Mouse (Mus musculus): ENCODE results near the gene Nop2. TPM values are rescaled to one million over a fixed set of nuclear protein-coding genes. Genes with fewer than 3 reads are reported as not detected.

Nop2 gene
- polyA plus RNA-seq, 1 experiment from 2014 or later = 56.6 TPM

DNA sequence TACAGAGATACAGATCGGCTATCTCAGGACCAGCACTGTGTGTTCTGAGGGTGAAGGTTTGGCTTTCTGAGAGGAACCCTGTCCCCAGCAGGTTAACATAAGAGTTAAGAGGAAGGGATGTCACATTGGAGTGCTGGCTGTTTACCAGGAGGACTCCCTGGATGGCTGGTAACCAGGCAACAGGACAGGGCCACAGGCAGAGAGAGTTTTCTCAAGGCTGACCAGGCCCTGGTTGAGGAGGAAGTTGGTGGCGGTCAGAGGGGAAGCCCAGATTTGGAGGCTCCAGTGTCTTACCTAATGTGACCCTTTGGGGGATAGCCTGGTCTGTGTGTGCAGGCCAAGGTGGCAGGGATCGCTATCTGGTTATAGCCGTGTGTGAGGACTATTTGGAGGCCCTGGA is 15.1 kb downstream of the Nop2 start:
- peaks cover 9% of the 10 kb centered on the region; the same call in 1 of the 2 replicates for H3K36me3 ChIP-seq (ENCODE audit: control insufficient read depth, insufficient read depth, low read length)
- no peaks in the 10 kb centered on the region for H3K9me3 ChIP-seq (replicated peaks; ENCODE audit: control insufficient read depth, low read length)
- H3K4me1 ChIP-seq (ENCODE audit: control insufficient read depth, insufficient read depth, low read length) = peaks cover 18% of the 10 kb centered on the region
- no peak overlapping the region; the same call in 1 of the 2 replicates for H3K27ac ChIP-seq (ENCODE audit: low read length)
- no peak for ATAC-seq (ENCODE audit: insufficient read depth, low FRiP score)
- H3K9ac ChIP-seq (ENCODE audit: low read length) = peak overlapping the region; percentile 32; the same call in 1 of the 2 replicates
- no peak overlapping the region; the same call in 1 of the 2 replicates for H3K4me3 ChIP-seq (replicated peaks; ENCODE audit: low read length)
- H3K27me3 ChIP-seq (ENCODE audit: control insufficient read depth, insufficient read depth, low read length) = no peaks in the 10 kb centered on the region
- peak overlapping the region; percentile 77 for H3K4me2 ChIP-seq (ENCODE audit: low read depth, low read length)
- WGBS = 75% methylated on average over 4 of the region's 4 CpGs

DNA sequence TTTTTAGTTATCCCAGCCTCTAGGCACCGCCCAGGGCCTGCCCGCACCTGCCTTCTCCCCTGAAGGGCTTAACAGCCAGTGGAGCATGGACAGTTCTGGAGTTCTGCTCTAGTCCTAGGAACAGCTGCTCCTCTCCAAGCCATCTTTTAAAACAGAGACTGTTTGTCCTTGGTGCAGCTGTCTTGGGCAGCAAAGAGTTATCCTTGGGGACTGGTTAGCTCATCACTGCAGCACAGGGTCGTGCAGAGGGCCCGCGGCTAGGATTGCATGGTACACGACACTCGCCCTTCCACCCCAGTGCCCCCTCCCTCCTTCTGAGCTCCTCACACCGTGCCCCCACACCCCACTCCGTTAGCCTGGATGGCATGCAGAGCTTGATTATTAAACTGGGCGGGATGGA is 15.6 kb downstream of the Nop2 start:
- Histone ChIP-seq H3K4me3 (replicated peaks; ENCODE audit: low read length) (no peak overlapping the region), H3K36me3 (ENCODE audit: control insufficient read depth, insufficient read depth, low read length) (peaks cover 5% of the 10 kb centered on the region; the same call in 1 of the 2 replicates), H3K4me2 (ENCODE audit: low read depth, low read length) (peak overlapping the region; percentile 77), H3K4me1 (ENCODE audit: control insufficient read depth, insufficient read depth, low read length) (peaks cover 18% of the 10 kb centered on the region), H3K27me3 (ENCODE audit: control insufficient read depth, insufficient read depth, low read length) (no peaks in the 10 kb centered on the region), H3K9ac (ENCODE audit: low read length) (peak overlapping the region; percentile 32; the same call in 1 of the 2 replicates), H3K27ac (ENCODE audit: low read length) (no peak overlapping the region), H3K9me3 (replicated peaks; ENCODE audit: control insufficient read depth, low read length) (no peaks in the 10 kb centered on the region)
- ATAC-seq (ENCODE audit: insufficient read depth, low FRiP score) = no peak
- whole genome bisulfite sequencing = 57% methylated on average over 10 of the region's 10 CpGs

DNA sequence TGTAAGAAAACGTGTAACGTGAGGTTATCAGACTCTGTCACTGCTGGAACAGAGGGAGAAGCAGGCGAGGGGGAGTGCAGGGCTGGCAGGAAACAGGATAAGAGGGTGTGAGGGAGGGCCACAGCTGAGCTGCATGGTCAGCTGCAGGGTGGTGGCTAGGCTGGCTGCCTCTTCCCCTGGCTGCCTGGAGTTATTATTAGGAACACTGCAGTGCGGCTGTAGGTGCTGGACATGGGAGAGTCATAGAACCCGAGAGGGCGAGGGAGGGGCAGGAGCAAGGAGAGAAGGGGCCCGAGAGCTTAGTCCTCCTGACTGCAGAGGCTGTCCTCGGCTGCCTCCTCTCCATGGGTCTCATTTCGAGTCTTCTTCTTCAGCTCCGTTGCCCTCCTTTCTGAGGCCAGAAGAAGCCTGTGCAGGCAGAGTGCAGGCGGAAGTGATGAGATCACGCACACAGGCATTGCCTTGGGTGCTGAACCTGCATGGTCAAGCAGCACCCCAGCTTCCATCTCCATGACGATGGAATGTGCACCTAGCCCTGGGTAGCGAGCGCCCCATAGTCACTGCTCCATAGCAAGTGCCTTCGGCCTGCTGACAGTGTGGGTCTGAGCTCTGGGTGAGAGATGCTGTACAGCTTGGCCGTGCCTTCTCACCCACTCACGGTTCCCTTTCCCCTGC is 16.7 kb downstream of the Nop2 start:
- no peaks in the 10 kb centered on the region for H3K27me3 ChIP-seq (ENCODE audit: control insufficient read depth, insufficient read depth, low read length)
- no peak overlapping the region for H3K4me2 ChIP-seq (ENCODE audit: low read depth, low read length)
- peak overlapping the region; percentile 43; the same call in 1 of the 2 replicates for H3K9ac ChIP-seq (ENCODE audit: low read length)
- peaks cover 18% of the 10 kb centered on the region for H3K4me1 ChIP-seq (ENCODE audit: control insufficient read depth, insufficient read depth, low read length)
- H3K36me3 ChIP-seq (ENCODE audit: control insufficient read depth, insufficient read depth, low read length) = 0 out of 2 replicates have a peak, but pooled peaks cover 3% of the 10 kb centered on the region
- H3K9me3 ChIP-seq (replicated peaks; ENCODE audit: control insufficient read depth, low read length) = no peaks in the 10 kb centered on the region
- H3K4me3 ChIP-seq (replicated peaks; ENCODE audit: low read length) = no peak overlapping the region
- H3K27ac ChIP-seq (ENCODE audit: low read length) = peak overlapping the region; percentile 28; the same call in 1 of the 2 replicates
- 55% methylated on average over 18 of the region's 18 CpGs for WGBS
- ATAC-seq (ENCODE audit: insufficient read depth, low FRiP score) = no peak

DNA sequence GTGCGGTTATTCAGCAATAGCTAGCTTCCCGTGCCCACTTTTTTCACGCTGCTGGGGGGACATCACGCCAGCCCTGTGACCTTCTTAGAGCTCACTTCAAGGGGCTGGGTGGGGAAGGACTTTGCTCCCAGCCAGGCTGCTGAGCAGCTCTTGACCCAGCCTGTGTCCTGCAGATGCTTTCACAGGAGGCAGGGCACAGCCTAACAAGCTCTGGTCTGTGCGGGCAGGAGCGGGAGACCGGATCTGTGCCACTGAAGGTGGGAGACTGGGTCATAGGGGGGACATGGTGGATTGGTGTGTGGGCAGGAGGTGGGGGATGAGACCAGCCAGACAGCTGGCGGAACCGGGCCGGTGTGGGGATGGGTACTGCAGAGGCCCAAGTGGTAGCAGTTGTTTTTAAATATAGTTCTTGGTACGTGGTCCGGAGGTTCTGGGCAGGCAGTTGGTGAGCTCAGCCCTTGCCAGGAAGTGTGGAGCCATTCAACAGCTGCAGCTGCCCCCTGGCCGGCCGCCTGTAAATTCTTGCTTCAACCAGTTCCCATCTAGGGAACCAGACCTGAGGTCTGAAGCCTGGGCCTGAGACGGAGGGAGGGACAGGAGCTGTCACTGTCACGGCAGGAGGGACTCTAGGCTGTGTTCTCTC is 17.3 kb downstream of the Nop2 start:
- Histone ChIP-seq H3K9me3 (replicated peaks; ENCODE audit: control insufficient read depth, low read length) (no peaks in the 10 kb centered on the region), H3K27ac (ENCODE audit: low read length) (no peak overlapping the region; the same call in 1 of the 2 replicates), H3K36me3 (ENCODE audit: control insufficient read depth, insufficient read depth, low read length) (0 out of 2 replicates have a peak, but pooled peaks cover 3% of the 10 kb centered on the region), H3K4me3 (replicated peaks; ENCODE audit: low read length) (no peak overlapping the region), H3K4me1 (ENCODE audit: control insufficient read depth, insufficient read depth, low read length) (peaks cover 18% of the 10 kb centered on the region), H3K4me2 (ENCODE audit: low read depth, low read length) (no peak overlapping the region), H3K9ac (ENCODE audit: low read length) (peak overlapping the region; percentile 43), H3K27me3 (ENCODE audit: control insufficient read depth, insufficient read depth, low read length) (no peaks in the 10 kb centered on the region)
- 73% methylated on average over 16 of the region's 16 CpGs for WGBS
- no peak for ATAC-seq (ENCODE audit: insufficient read depth, low FRiP score)

DNA sequence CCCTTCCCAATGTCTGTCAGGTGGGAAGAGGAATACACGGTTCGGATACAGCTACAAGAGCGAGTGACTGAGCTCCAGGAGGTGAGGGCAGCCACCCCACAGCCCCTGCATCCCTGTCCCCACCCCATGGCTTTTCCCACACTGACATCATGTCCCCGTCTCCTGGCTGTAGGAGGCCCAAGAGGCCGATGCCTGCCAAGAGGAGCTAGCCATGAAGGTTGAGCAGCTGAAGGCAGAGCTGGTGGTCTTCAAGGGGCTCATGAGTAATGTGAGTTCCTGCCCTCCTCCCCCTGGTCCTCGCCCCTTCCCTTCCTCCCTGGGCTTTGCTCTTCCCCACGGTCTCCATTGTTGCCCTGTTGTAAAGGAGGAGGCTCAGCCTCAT is 17.9 kb downstream of the Nop2 start:
- H3K4me2 ChIP-seq (ENCODE audit: low read depth, low read length) = no peak overlapping the region
- peaks cover 18% of the 10 kb centered on the region for H3K4me1 ChIP-seq (ENCODE audit: control insufficient read depth, insufficient read depth, low read length)
- H3K27me3 ChIP-seq (ENCODE audit: control insufficient read depth, insufficient read depth, low read length) = no peaks in the 10 kb centered on the region
- 78% methylated on average over 7 of the region's 7 CpGs for WGBS
- H3K9me3 ChIP-seq (replicated peaks; ENCODE audit: control insufficient read depth, low read length) = no peaks in the 10 kb centered on the region
- H3K27ac ChIP-seq (ENCODE audit: low read length) = no peak overlapping the region; the same call in 1 of the 2 replicates
- no peak overlapping the region for H3K9ac ChIP-seq (ENCODE audit: low read length)
- H3K4me3 ChIP-seq (replicated peaks; ENCODE audit: low read length) = no peak overlapping the region
- H3K36me3 ChIP-seq (ENCODE audit: control insufficient read depth, insufficient read depth, low read length) = 0 out of 2 replicates have a peak, but pooled peaks cover 3% of the 10 kb centered on the region
- ATAC-seq (ENCODE audit: insufficient read depth, low FRiP score) = no peak

DNA sequence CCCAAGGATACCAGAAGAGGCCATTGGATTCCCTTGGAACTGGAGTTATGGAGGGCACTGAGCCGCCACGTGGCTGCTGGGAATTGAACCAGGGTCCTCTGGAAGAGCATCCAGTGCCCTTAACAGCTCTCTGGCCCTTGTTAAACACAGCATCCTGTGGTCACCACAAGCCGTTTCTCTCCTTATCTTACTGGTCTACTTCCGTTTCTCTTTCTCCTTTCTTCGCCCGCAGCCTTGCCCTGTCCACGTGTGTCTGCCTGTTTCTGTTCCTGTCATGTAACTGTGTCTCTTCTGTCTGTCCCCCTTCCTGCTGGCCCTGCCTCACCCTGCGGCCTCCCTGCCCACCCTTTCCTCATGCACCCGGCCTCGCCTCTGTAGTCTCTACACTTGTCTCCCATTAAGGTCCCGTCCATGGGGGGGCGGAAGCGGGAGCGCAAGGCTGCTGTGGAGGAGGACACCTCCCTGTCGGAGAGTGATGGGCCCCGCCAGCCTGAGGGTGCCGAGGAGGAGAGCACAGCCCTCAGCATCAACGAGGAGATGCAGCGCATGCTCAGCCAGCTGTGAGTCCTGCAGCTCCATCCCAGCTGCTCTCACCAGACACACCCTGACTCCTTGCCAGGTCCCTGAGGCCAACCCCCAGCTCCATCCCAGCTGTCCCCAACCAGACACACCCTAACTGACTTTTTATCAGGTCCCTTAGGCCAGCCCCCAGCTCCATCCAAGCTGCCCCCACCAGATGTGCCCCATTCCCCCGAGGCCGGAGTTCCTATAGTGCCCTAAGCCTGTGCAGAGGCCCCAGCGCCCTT is 20.7 kb downstream of the Nop2 start:
- Histone ChIP-seq H3K9me3 (replicated peaks; ENCODE audit: control insufficient read depth, low read length) (no peaks in the 10 kb centered on the region), H3K27me3 (ENCODE audit: control insufficient read depth, insufficient read depth, low read length) (no peaks in the 10 kb centered on the region), H3K4me3 (replicated peaks; ENCODE audit: low read length) (no peak overlapping the region), H3K36me3 (ENCODE audit: control insufficient read depth, insufficient read depth, low read length) (0 out of 2 replicates have a peak, but pooled peaks cover 3% of the 10 kb centered on the region), H3K27ac (ENCODE audit: low read length) (no peak overlapping the region), H3K9ac (ENCODE audit: low read length) (no peak overlapping the region), H3K4me2 (ENCODE audit: low read depth, low read length) (no peak overlapping the region), H3K4me1 (ENCODE audit: control insufficient read depth, insufficient read depth, low read length) (peaks cover 4% of the 10 kb centered on the region)
- WGBS = 75% methylated on average over 22 of the region's 22 CpGs
- ATAC-seq (ENCODE audit: insufficient read depth, low FRiP score) = peak; percentile 30; the same call in 1 of the 2 replicates

DNA sequence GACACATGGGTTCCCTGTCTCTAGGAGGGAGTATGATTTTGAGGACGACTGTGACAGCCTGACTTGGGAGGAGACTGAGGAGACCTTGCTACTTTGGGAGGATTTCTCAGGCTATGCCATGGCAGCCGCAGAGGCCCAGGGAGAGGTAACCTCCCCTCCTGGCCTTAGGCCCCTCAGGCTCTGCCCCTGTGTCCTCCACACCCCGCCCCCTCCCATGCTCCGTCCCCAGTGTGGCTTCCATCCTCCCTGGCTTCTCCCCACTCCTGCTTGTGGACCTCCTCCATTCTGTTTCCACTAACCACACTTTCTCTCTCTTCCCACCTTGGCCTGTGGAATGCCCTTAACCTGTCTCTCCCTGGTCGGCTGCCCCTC is 21.3 kb downstream of the Nop2 start:
- Histone ChIP-seq H3K4me2 (ENCODE audit: low read depth, low read length) (no peak overlapping the region), H3K4me1 (ENCODE audit: control insufficient read depth, insufficient read depth, low read length) (0 out of 2 replicates have a peak, but pooled peaks cover 2% of the 10 kb centered on the region), H3K27me3 (ENCODE audit: control insufficient read depth, insufficient read depth, low read length) (no peaks in the 10 kb centered on the region), H3K27ac (ENCODE audit: low read length) (no peak overlapping the region), H3K36me3 (ENCODE audit: control insufficient read depth, insufficient read depth, low read length) (0 out of 2 replicates have a peak, but pooled peaks cover 3% of the 10 kb centered on the region), H3K9ac (ENCODE audit: low read length) (no peak overlapping the region), H3K9me3 (replicated peaks; ENCODE audit: control insufficient read depth, low read length) (no peaks in the 10 kb centered on the region), H3K4me3 (replicated peaks; ENCODE audit: low read length) (no peak overlapping the region)
- no peak for ATAC-seq (ENCODE audit: insufficient read depth, low FRiP score)
- WGBS = 75% methylated on average over 5 of the region's 5 CpGs

DNA sequence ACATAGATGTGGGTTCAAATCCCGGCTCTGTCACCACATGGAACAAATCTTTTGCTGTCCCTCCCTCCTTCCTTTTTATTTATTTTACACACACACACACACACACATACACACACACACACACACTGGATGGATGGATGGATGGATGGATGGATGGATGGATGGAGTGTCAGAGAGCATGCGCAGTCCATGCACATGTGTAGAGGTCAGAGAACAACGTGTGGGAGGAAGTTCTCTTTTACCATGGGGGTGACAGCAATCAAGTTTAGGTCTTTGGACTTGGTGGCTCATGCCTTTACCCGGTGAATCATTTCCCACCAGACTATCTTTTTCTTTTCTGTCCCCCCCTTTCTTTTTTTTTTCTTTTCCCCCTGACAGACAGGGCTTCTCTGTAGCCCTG is 22.0 kb downstream of the Nop2 start:
- Histone ChIP-seq H3K4me2 (ENCODE audit: low read depth, low read length) (no peak overlapping the region), H3K36me3 (ENCODE audit: control insufficient read depth, insufficient read depth, low read length) (0 out of 2 replicates have a peak, but pooled peaks cover 7% of the 10 kb centered on the region), H3K9ac (ENCODE audit: low read length) (no peak overlapping the region), H3K27me3 (ENCODE audit: control insufficient read depth, insufficient read depth, low read length) (no peaks in the 10 kb centered on the region), H3K9me3 (replicated peaks; ENCODE audit: control insufficient read depth, low read length) (no peaks in the 10 kb centered on the region), H3K4me3 (replicated peaks; ENCODE audit: low read length) (no peak overlapping the region), H3K4me1 (ENCODE audit: control insufficient read depth, insufficient read depth, low read length) (0 out of 2 replicates have a peak, but pooled peaks cover 2% of the 10 kb centered on the region), H3K27ac (ENCODE audit: low read length) (no peak overlapping the region)
- ATAC-seq (ENCODE audit: insufficient read depth, low FRiP score) = no peak
- 90% methylated on average over 4 of the region's 4 CpGs for whole genome bisulfite sequencing

All from stomach, embryonic 16.5 days (tissue).